Mouse (Mus musculus) brain, embryonic 14.5 days (tissue): ENCODE data around the gene Creb5.

ENCODE experiments used
- CTCF ChIP-seq: fragments of 200-500 bp; IDR thresholded peaks from 2 replicates; pipeline ENCODE4 v1.5.1; 2012; ENCODE audit warnings: inconsistent platforms, mild to moderate bottlenecking, moderate library complexity, borderline replicate concordance; ENCODE audit not compliant: insufficient read depth, insufficient read length; ENCODE audit errors: extremely low read depth
- POLR2A ChIP-seq: fragments of 200-500 bp; IDR thresholded peaks from 2 replicates; pipeline ENCODE4 v1.6.1; 2012; ENCODE audit warnings: mild to moderate bottlenecking, inconsistent platforms, borderline replicate concordance; ENCODE audit not compliant: poor library complexity, insufficient read depth, insufficient read length, severe bottlenecking; ENCODE audit errors: extremely low read depth

- no peak for TF ChIP-seq CTCF
- no peak for TF ChIP-seq POLR2A
Measured at GRCm38 (mm10) chr6:53389277-53389676, 102.2 kb downstream of the Creb5 start.
